10 mouse cellular contexts compared by ENCODE assay signal in genomic region chr2:152089581-152089980, GRCm38 (mm10). TPM values are rescaled to one million over a fixed set of nuclear protein-coding genes. Genes with fewer than 3 reads are reported as not detected.
"Had no signal": no experiment of that assay in that cellular context is flagged by ENCODE, and none has a peak within 500 bp of the region (broad histone marks: within the 10 kb centered on the region; RNA-seq: fewer than 3 reads in every experiment).

No protein-coding gene starts in this region.

- ATAC-seq: midbrain, embryonic 15.5 days had no signal

- H3K9me3 ChIP-seq: kidney, embryonic 15.5 days; limb, embryonic 13.5 days; midbrain, embryonic 15.5 days had no signal

- H3K36me3 ChIP-seq: kidney, embryonic 15.5 days; limb, embryonic 13.5 days; midbrain, embryonic 15.5 days had no signal

- H3K4me2 ChIP-seq: kidney, embryonic 15.5 days; limb, embryonic 13.5 days; midbrain, embryonic 15.5 days had no signal

- H3K27ac ChIP-seq: kidney, embryonic 15.5 days; limb, embryonic 13.5 days; liver, embryonic 14.5 days; midbrain, embryonic 15.5 days had no signal

- DNase-seq: right cerebral cortex, postnatal 25 days had no signal

- H3K9ac ChIP-seq: kidney, embryonic 15.5 days; limb, embryonic 13.5 days; liver, embryonic 14.5 days; midbrain, embryonic 15.5 days had no signal

- H3K4me3 ChIP-seq: kidney, embryonic 15.5 days; limb, embryonic 13.5 days; midbrain, embryonic 15.5 days had no signal

RNA-seq across cellular contexts. Expression of gene Scrt2, which starts 8.3 kb away (rescaled TPM):
- polyA plus RNA-seq: kidney, adult 2 months; large intestine, adult 2 months; limb, embryonic 13.5 days; liver, adult 2 months; lung, embryonic 16.5 days; thymus, postnatal 0 days had no signal

RNA-seq across cellular contexts. Expression of gene Tcf15, which starts 53.8 kb away (rescaled TPM):
- polyA plus RNA-seq: liver, adult 2 months had no signal
